Mouse (Mus musculus) ovary, postnatal 10 days (tissue): ENCODE measurements at regions not wholly inside any gene's neighbourhood (a gene's known extent, or its start where the extent isn't known, plus 50 kb on each side); places are given as distances from the start of the nearest gene placed in this dataset.

Source experiments
- DNase-seq: peaks from one replicate; pipeline ENCODE4 v3.0.0; 2022; ENCODE audit warnings: low spot score

DNA sequence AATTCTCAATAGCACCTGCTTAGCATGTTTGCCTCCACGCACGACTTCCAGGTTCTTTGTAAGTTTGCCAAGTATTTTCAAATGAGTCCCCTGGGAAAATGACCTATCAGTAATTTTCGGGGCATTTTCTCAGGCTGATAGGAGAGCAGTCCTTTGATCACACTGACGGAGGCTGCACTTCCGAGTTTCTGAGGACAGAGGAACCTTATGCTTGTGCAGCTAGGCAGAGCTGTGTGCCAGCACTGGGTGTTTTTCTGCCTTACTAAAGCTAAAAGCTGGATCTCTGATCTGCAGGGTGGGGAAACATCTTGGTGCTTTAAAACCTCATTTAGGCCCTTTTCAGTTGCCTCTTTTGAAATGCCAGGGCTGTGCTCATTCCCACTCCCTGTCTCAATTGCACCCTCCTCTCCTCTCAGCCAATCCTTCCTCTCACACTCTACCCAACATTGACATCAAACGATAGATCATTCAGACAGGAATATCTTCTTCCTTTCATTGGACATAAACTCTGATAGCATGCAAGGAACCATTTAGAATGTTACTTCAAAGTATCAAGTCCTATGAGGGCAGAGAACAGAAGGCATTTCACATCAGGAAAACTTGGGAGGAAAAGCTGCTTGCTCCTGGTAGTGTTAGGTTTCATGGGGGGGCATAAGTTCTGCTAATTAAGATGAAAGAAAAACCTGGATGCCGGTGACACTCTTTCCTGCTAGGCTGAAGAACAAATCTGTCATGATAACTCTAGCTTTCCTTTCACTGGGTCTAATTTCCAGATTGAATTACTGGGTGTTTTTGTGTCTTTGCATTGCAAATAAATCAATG, 95.3 kb downstream of the Lurap1l start:
- DNase-seq: no peak

DNA sequence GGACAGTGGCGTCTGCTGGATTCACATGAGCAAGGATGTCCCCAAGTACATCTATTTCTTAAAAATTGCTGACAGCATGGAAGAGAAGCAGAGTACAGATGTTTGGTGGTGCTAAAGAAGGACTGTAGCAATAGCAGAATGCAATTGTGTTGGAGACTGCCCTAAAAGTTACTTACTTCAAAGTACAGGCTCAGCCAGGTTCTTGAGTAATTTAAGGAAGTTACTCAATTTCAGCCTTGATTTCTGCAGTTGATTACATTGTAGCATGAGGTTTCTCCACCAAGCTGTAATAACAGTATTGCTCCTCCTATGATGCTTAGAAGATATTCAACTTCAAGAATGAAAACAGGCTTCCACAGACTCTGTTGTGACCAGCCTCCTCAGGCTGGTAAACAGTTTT, 96.1 kb downstream of the Lurap1l start:
- DNase-seq: no peak

DNA sequence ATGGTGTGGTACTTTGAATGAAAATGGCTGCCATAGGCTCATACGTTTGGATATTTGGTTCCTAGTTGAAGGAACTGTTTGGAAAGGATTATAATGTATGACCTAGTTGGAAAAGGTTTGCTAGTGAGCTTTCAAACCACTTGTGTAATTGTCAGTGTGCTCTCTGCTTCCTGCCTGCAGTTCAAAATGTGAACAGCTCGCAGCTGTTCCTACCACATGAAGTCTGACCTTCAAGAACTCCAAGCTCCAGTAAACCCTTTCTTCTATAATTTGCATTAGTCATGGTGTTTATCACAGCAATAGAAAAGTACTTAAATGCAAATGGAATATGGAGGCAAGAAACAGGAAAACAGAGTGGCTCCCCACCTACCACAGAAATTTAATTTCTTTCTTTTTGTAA, 111.4 kb downstream of the Lurap1l start:
- no peak for DNase-seq

DNA sequence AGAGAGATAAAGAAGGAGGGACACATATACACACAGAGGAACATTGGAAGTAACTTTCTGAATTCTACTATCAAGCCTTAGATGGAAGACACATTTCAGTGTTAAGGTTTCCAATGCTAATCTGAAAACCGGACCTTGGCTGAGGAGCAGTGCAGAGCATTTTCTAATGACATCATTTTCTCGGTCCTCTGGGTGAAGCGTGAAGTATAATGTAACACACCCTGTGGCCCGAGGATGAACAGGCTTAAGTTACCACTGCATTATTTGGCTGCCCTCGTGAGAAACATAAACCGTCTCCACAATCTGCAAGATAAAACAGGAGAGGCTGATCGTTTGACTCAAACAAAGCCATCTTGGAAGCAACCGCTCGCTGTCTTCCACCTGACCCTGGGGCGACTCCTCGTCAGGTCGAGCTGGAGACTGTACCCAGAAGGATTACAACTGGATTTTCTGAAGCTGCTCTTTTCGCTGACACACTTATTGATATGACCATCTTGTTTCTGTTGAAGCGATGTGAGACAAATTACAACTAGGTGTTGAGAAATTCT, 113.1 kb downstream of the Lurap1l start:
- DNase-seq: no peak

DNA sequence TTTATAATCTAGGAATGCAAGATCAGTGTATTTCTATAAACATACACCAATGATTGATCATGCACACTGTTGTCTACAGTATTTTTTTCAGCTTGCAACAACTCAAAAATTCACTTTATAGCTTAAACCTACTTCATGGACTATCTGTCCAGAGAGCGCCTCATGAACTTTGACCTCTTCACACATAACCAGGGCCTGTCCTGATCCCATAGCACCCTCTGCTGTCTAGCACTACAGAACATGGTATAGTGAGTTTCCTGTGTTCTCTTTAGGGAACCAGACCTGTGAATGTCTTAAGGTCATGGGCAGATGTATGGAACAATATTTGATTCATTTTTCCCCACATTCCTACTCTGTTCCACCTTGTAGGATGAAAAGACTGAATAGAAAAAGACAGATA, 117.1 kb downstream of the Lurap1l start:
- DNase-seq: no peak

DNA sequence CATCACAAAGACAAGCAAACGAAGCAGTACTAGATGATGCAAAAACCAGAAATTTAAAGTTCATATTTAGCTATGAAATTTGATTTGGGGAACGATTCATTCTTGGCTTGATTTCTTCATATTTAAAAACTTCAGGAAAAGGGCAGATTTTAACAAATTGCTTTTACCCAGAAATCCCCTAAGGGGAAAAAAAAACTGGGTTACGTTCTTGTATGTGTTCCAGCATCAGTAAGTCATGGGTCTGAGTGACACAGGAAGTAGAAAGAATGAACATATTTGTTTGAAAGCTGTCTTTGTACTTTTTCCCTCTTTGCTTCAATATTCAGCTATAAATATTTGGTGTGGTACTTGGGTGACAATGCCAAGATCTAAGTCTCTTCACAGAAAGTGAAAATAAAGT, 120.2 kb downstream of the Lurap1l start:
- DNase-seq: no peak

DNA sequence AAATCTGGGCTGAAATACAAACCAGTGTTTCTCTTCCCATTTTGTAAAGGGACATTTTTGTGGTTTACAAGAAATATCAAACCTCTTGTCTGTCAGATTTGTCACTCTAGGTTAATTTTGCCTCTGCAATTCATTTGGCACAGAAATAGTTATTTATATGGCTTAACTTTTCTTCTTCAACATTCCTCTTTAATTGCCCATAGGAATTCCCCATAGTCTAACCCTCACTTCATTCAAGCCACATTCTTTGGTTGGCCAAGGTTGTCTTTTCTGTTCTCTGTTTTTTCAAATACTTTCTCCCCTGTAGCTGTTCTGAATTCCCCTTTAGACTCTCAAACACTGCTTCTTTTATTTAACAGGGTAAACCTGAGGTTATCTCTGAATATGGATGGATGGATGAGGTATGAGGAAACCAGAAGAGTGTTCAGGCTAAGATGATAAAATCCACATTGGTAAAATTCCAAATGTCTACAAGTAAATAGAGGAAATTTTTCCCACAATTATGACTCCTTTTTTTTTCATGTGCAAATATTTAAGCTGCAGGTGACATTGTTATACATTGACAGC, 127.0 kb downstream of the Lurap1l start:
- no peak for DNase-seq

DNA sequence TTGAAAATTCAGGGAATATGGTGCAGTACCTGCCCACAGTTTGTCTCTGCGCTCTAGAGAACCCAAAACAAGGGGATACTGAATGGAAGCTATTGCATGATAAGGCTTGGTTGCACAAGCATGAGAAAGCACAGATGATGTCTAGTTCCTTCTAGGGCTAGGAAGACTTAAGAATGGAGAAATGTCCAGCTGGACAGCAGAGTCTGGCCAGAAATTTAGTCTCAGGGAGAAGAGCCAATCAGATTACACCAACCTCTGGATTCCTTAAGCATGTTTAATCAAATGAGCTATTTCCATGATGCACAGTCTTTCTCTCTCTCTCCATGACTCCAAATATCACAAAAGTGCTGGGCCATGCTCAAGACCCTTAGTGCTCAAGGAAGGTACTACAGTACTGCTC, 147.8 kb downstream of the Lurap1l start:
- no peak for DNase-seq

DNA sequence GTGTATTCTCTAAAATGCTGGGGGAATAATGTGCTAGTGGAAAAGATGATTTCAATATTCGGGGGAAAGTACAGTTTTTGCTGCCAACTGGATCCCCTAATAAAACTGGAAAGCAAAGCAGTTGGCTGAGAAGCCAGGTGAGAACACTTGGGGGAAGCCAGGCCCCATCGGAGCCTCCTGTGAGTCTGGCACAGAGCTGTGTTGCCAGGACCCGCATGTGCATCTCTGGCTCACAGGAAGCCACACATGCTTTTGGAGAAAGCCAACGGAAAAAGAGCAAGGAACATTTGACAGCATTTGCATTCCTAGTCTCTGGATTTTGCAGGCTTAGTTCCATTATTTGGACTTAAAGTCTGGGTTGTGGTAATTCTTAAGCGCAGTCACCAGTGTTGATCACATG, 148.4 kb downstream of the Lurap1l start:
- DNase-seq: no peak

DNA sequence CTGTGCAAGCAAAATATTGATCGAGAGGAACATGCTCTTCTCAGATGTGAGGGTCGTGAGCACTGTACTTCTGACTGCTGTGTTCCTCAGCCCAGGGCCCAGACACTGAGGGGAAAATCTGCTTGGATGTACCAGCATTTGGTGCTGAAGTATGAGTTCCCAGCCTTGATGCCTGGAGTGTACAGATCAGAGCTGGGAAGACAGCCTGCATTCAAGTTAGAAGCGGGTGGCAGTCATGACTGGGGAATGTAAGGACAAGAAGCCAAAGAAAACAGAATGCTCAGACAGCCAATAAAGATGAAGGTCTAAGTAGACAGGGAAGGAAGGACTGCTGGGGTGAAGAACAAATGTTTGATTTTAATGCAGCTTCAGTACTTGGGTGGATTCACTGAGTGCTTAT, 148.9 kb downstream of the Lurap1l start:
- no peak for DNase-seq

DNA sequence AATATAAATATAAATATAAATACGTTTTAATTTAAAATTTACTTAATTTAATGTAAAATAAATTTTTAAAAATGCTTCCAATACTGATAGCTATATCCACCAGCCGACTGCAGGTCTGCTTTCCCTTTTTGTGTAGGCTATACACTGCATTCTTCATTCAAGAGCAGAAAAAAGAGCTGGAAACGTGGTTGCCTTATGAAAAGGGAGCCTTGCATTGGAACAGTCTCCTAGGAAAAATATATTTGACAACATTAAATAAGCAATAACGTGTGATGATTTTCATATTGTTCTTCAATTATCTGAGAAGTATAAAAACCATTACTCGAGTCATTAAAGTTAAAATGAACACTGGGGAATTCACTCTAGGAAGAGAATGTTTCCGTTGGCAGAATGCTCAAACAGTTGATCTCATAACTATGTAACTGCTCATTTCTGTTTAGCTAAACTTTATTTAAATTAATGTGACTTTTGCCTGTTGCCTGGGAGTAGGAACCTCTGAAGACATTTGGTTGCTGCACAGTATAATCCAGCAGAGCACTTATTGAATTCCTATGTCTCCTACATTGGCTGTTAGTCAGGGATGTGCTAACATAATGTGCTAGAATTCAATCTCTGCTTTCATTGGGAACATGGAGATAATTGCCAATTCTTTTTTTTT, 172.0 kb downstream of the Lurap1l start:
- no peak for DNase-seq

DNA sequence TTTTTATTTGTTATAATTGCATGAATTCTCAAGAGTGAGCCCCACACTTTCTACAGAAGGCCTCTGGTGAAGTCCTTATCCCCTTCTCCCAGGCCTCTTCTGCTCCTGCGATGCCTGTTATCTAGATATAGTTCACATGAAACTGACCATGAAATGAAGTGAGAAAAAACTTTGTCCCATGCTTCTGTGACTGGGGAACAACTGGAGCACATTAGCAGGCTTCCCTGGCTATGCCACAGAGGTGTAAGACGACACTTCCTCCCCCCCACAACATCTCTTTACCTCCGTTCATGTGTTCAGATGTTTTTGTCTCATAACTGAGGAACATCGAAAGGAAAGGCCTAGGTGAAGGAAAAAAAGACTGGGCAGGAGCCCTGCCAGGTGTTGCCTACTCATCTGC, 174.7 kb downstream of the Lurap1l start:
- no peak for DNase-seq

DNA sequence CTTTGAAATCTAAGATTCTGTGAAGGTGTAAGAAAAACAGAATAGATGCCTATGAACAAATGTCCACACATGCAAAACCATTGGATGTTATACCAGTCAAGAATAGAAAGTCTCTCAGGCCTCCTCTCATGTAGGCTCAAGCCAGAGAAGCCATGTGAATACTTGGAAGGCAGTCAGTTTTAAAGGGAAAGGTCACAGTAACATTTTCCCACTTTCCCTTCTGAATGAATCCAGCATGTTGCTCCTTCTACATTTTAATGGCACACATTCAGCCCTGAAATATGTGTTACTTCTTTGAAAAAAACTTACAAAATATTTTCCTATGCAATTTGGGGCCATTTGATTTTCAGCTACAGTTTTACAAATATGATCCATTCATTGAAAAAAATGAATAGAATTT, 186.1 kb downstream of the Lurap1l start:
- no peak for DNase-seq

DNA sequence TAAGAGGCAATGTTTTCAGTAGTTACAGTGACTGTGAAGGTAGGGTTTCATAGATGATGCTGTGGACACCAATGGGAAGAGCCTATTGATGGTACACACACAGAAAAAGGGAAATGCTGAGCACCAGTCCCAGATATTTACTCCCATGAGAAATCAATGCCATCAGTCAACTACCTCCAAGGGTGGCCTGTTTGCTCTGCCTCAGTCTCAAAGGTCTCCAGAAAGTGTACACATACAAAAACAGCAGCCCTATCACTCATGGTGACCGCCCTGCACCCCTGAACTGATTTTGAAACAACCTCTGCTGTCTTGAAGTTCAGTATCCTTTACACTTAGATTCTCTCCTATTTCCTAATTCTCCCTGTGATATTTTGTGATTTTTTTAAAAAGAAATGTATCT, 187.2 kb downstream of the Lurap1l start:
- no peak for DNase-seq

DNA sequence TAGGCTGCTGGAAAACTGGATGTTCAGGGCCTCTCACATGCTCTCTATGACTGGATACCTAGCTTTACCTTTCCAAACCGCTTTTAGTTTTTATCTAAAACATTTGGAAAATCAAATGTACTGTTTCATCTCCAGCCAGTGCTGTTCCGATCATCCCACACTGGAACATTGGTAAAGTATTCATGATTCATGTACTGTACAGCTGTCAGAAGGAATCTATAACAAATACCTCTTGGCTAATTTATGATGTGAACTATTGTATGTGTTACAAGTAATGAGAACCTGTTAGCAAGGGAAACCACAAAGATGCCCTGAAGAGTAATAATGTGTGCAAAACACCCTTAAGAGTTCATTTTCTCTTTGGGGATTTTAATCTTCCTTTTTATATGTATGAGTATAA, 190.6 kb downstream of the Lurap1l start:
- DNase-seq: no peak

DNA sequence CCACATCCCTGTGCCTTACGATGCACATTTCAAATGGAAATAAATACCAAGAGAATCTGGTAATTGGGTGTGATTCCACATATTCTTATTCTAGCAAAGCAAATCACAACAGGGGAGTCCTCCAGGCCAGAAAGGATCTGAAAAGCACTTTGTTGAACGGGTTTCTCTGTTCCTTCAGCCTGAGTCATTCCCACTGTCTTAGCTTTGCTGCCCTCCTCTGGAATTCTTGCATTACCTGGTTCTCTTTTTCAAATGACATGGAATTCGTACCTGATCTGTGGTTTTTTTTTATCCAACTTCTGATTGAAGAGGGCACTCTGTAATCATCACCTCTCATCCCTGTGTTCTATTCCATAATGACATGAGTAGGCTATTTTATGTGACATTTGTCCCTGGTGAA, 200.9 kb downstream of the Lurap1l start:
- no peak for DNase-seq

DNA sequence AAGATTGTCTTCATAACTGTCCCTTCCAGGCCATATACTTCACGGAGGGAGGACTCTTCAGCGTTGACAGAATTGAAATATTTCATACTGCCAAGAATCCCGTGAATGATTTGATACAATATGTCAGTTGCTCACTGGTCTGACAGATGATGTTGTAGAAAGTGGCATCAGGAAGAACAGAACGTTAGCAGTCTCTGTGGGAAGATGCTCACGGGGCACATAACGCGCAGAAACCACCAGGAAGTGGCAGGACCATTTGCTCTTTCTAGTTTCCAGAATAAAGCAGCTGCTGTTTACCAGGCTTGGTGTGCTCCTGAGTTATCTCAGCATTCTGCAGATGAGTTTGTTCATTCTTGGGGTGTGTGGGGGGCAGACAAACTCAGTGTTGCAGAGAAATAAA, 206.0 kb downstream of the Lurap1l start:
- no peak for DNase-seq

DNA sequence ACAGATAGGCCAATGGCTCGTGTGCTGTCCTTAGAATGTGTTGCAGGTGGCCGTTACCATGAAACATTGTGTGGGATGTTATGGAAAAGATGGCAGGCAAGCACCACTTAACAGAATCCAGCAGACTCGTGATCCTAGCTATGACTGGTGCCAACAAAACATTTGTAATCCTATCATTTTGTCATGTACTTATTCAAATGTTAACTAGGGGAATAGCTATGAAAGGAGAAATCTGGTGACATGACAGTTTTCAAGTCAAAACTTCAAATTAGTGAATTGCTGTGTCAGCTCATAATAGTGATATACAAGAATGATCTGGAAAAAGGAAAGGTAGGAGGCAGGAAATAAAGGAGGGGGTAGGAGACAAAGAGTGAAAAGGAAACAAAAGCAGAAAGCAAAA, 213.7 kb downstream of the Lurap1l start:
- no peak for DNase-seq

DNA sequence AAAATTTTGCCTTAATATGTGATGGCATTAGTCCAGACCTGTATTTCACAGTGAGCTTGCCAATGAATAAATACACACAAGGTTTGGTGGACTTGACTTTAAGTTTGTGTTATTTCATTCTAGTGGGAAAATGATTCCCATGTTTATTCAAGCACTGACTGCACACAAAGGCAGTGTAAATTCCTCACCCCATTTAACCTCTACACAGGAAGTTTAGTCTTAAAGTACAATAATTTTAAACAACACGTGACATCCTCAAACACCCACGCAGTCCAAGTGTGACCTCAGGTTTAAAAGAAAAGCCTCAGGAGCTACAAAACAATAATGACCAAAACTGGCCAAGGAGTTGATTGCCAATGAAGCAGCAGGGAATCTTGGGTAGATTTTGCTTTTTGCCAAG, 219.4 kb downstream of the Lurap1l start:
- DNase-seq: no peak

DNA sequence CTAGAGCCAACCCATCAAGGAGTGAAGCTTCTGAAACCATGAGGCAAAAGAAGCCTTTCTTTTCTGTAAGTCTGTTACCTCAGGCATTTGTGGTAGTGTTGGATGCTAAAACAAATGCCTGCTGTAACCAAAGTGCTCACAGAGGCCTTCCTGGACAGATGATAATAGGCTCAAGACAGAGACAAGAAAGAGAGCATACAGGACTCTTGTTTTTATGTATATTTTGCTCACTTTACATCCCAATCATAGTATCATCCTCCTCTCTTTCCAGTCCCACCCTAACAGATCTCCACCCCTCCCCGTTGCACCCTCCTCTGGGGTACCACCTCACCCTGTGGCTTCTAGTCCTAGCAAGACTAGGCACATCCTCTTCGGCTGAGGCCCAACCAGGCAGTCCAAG, 262.7 kb downstream of the Lurap1l start:
- no peak for DNase-seq

DNA sequence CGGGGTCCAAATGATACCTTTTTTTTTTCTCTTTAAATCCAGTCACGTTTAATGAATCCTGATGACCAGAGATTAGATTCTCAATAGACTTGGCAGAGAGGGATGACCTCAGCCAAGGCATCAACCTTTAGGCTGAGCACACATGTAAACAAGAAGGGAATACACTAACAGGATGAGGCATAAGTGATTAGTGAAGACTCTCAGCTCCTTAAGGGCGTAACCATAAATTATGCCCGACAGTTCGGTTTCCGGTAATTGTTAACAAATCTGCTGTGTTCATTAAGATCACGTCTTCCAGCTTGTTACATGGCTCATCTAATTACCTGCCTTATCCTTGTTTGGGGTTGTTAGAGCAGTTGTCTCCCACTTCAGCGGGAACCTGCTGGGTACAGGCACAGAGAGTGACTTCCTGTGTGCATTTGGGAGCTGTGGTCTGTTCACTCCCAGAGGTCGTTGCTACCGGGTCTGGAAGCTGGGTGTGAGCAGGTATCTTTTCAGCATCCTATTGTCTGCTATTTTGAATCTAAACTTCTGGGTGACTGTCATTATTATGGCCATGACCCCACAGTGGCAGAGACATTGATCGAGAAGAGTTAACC, 265.1 kb downstream of the Mpdz start:
- DNase-seq: no peak

DNA sequence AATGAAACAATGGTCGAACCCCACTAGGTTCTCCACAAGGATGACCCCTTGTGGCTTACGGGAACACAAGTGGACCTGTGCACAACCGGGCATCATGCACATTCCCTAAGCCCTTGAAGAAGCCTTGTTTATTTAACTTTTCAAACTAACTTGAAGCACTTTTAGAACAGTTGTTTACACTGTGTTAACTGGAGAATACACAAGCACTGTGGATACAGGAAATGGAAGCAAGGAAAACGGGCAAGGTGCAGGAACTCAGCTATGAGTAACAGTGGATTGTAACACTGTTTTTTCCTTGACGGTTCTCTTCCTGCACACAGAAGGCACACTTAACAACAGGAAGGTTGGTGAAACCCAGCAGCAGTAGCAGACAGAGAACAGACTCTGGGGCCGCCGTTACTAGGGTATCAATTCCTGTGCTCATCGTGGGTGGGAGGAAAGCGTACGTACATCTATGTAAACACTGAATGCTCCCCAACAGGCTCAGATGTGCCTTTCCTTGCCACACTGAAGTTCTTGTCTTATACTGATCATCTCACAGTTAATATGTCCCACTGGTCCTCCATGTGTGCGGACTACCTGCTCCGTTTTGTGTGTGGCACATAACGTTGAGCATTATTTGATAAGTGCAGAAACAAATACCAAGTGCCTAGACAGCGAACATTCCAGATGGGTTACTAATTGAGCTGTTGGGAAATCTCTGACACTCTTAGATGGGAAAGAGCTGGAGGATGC, 264.4 kb downstream of the Mpdz start:
- DNase-seq: no peak
